Mouse (Mus musculus) fat pad, adult 2 months (tissue): Measurements from ENCODE around the gene A4gnt.
A peak's percentile ranks its signal among the peaks of the same experiment; 100 is the strongest.

ENCODE experiments used
- DNase-seq: peaks from one replicate; pipeline ENCODE4 v3.0.0-alpha.2; 2011; ENCODE audit warnings: low read depth, low spot score; ENCODE audit errors: extremely low read depth

Gene A4gnt

DNA sequence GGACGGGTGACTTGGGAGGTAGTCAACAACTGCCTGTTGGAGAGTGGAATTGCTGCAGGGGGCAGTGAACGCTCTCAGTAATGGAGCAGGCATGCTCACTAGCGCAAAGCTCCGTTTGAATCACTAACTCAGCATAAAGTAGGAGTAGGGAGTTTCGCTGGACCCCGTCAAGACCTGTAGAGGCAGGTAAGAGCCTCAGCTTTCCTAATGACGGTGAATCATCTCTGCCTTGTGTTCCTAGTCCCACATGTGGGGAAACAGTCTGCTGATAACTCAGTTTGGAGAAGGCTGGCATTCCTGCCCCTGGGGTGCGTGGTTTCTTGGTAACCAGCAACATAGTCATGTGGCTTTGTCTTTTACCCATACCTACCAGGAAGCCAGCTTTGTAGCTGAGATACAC, 20.0 kb downstream of the A4gnt start:
- DNase-seq, result peak; percentile 85

DNA sequence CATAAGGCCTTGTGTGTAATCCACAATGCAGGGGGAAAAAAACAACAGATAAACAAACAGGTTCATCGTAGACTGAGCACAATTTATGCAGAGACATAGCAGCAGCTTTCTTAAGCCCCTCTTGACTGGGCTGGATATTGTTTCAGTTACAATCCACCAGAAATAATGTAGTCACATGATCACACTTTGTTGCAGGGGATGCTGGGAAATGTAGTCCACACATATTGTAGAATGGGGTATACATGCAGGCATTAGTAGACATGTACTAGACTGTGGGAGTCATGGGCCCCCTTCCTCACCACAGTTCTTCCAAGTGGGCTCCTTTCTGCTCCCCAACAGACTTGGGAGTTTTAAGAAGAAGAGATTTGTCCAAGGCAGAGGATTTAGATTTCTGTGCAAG, 24.5 kb downstream of the A4gnt start:
- DNase-seq, result no peak

DNA sequence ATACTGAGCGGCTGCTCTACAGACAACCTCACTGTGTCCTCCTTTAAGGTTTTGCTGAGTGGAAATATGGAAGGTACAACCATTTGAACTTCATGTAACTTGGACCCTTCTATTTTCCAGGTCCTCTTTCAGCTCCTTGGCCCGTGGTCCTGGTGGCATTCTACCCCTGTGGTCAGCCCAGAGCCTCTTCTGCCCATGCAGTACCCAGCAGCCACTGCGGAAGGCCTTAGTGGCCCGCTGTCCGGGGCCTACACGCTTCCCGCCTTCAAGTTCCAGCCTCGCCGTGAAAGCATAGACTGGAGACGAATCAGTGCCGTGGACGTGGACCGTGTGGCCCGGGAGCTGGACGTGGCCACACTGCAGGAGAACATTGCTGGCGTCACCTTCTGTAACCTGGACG, 24.9 kb downstream of the A4gnt start:
- DNase-seq, result no peak

DNA sequence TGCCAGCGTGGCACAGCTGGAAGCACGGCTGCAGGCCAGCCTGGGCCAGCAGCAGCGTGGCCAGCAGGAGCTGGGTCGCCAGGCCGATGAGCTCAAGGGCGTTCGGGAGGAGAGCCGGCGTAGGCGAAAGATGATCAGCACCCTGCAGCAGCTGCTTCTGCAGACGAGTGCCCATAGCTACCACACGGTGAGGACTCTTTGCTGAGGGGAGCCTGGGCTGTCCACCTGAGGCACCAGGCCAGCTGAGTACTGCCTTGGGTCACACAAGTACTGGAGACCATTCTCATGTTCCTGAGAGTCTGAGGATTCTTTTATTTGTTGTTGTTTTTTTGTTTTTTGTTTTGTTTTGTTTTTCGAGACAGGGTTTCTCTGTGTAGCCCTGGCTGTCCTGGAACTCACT, 25.4 kb downstream of the A4gnt start:
- DNase-seq, result no peak

DNA sequence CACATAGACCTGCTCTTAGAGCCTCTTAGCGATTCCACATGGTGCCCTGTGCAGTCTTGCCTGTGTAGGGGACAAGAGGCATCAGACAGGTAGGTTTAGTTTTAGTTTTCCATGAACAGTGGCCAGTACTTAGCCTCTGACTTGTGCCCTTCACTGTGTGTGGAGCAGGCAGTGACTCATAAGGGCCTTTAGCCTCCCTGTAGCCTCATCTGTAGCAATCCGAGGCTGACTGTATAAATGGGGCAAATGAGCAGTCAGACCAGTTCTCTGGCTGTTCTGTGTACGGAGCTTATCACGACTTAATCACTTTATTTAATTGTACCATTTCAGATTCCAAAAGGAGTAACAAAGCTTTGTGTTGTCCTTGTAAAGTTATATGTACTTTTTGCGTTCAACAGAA, 27.7 kb downstream of the A4gnt start:
- peak; percentile 84 for DNase-seq

DNA sequence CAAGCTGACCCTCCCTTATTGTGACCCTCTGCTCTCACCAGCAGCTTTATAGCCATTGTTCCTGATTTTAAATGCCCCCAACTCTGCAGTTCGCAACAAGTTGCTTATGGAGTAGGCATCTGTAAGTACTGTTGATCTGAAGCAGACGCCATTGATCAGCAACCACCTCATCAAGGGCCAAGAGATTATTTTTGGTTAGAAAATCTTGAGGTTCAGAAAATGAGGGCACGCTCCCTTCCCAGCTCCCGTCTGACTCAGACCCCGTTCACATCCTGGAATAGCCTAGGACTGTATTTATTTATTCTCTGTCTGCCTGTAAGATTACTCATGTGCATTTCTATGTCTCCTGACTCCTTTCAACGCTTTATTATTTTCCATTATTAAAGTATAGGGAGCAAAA, 33.1 kb downstream of the A4gnt start:
- DNase-seq, result no peak

DNA sequence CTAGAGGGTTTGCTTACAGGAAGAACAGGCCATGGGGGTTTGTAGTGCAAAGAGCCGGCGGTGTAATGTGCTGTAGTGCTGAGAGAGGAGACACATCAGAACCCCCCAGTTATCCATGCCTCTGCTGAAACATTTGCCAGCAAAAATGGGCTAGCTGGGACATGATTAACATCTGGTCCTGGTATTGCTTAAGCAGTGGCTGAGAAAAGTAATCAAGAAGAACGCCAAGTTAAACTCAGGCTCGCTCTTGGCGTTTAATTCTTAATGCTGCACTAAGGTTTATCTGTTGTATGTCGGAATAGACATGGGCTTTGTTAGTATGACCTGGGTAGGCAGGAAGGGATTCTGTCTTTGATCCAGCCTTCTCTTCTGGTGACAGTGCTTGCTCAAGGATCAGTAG, 33.8 kb downstream of the A4gnt start:
- peak; percentile 96 for DNase-seq

DNA sequence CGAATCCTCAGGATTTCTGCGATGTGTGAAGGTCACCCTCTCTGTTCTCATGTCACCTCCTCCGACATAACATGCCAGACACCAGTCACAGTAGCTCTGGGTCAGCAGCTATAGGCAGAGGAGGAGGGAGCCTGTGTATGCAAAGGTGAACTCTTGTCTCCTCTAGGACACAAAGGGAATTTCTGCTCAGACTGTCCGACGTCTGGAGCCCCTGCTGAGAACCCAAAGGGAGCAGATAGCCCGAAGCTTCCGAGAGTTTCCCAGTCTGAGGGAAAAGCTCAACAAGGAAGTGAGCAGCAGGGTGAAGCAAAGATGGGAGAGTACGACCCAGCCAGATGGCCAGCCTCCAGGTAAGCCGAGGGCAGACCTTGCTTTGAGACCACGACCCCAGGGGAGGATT, 48.5 kb downstream of the A4gnt start:
- DNase-seq, result no peak

DNA sequence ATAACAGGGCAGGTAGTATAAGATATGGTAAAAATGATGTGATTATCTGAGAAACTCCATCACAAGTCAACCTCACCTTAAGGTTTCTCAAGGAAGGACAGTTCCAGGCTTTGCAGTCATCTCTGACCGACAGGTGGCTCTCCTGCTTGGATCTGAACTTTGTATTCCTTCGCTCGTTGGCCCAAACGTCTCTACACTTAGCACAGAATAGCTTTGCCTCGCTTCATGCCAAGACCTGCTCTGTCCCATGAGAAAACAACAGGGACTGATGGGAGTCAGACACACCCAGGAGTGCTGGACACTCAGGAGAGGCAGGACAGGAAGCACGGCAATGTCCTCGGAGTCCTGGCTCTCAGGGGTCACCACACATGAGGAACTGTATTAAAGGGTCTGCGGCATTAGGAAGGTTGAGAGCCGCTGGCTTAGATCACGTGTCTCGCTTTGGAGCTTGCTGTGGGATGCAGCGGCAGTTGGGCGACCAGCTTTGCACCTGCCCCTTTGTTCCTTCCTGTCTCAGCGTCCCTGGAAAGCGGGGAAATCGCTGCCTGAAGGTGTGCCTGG, 49.4 kb downstream of the A4gnt start:
- DNase-seq, result no peak

DNA sequence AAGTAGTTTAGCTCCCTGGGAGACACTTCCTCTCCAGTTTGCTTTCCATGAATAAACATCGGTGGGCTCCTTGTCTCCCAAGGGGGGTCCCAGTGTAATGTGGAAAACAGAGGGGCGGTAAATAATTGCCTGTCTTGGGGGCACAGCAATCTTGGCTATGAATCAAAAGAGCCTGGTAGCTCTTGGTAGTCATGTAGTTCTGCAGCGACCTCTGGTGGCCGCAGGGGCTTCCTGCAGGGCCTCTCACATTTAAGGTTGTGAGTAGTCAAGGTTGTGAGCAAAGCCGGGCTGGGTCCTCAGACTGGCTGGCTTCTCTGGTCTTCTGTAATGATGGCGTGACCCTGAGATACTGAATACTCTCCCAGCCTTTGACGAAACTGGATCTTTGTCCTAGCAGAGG, 50.1 kb downstream of the A4gnt start:
- DNase-seq, result no peak

DNA sequence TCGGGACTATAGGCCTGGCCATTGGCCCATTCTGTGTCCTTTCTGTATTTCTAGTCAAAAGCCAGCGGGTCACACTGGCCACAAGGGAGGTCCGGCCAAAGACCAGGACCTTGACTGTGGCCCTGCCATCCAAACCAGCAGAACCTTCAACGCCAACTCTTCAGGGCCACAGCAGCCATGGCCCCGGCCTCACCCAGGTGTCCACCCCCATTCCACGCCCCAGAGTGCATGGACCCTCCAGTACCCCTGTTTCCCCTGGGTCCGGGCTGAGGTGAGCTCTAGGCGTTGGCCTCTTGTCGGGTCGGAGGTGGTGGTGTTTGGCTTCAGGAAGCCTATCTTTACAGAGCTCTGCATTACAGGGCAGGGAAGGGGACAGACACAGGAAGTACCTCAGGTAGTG, 50.6 kb downstream of the A4gnt start:
- DNase-seq, result no peak

DNA sequence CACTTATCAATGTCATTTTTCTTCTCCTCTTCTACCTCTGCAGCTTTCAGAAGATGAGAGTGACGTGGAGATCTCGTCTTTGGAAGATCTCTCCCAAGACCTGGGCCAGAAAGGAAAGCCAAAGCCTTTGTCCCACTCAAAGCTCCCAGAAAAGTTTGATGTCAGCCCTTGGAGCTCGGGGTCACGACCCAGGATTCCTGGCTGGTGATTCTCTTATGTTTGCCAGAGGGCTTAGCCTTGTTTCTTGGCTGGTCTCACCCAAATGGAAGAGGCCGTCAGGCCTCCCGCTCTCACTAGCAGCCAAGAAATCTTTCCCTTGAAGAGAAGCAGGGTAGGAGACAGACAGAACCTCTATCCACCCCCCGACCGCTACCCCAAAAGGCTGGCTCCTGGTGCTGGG, 55.3 kb downstream of the A4gnt start:
- DNase-seq, result no peak

DNA sequence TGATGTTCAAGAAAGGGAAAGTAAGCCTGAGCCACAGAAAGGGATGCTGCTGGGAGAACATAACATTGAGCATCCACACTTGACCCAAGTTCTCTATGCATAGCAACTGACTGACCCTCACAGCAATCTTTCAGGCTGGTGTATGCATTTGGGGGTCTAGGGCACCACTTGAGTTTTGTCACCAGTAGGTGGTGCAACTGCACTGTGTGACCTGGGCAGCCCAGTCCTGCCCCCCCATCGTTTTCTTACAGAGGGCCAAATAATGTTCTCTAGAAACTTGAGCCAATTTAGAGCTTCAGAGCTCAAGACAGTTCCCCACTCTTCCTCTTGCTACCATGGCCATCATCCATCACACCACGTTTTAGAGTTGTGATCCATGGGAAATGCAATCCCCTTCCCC, 59.3 kb downstream of the A4gnt start:
- DNase-seq, result no peak
